Mouse (Mus musculus) forebrain, embryonic 16.5 days (tissue): ENCODE measurements around the gene Gnaq. TPM values are rescaled to one million over a fixed set of nuclear protein-coding genes. Genes with fewer than 3 reads are reported as not detected.

Experiments used
- ATAC-seq: fragments of 200-750 bp; cut with Nextera tagmentation; 2 replicates; pipeline ENCODE4 v1.8.0; 2017; ENCODE audit warnings: mild to moderate bottlenecking, moderate library complexity
- H3K27ac ChIP-seq: fragments of 300-500 bp; sonication (generic); 2 replicates; pipeline ENCODE4 v1.5.1; 2014; ENCODE audit warnings: low read length, control low read depth
- H3K27me3 ChIP-seq: fragments of 300-500 bp; sonication (generic); replicated peaks from 2 replicates; pipeline ENCODE4 v1.6.1; 2014; ENCODE audit warnings: low read length; ENCODE audit not compliant: control insufficient read depth, insufficient read depth
- H3K36me3 ChIP-seq: fragments of 300-500 bp; sonication (generic); 2 replicates; pipeline ENCODE4 v1.6.1; 2014; ENCODE audit not compliant: control insufficient read depth, insufficient read depth
- H3K4me1 ChIP-seq: fragments of 300-500 bp; sonication (generic); replicated peaks from 2 replicates; pipeline ENCODE4 v1.6.1; 2014; ENCODE audit warnings: low read length; ENCODE audit not compliant: control insufficient read depth, insufficient read depth
- H3K4me2 ChIP-seq: fragments of 300-500 bp; sonication (generic); 2 replicates; pipeline ENCODE4 v1.6.1; 2014; ENCODE audit warnings: mild to moderate bottlenecking, low read length, control low read depth
- H3K4me3 ChIP-seq: fragments of 300-500 bp; sonication (generic); replicated peaks from 2 replicates; pipeline ENCODE4 v1.5.1; 2014; ENCODE audit warnings: mild to moderate bottlenecking, low read length, control low read depth
- H3K9ac ChIP-seq: fragments of 300-500 bp; sonication (generic); replicated peaks from 2 replicates; pipeline ENCODE4 v1.6.1; 2014; ENCODE audit warnings: low read depth, low read length, control low read depth
- H3K9me3 ChIP-seq: fragments of 300-500 bp; sonication (generic); 2 replicates; pipeline ENCODE4 v1.6.1; 2016; ENCODE audit warnings: low read length; ENCODE audit not compliant: control insufficient read depth
- WGBS: fragments of 180-500 bp; shearing (Covaris S2); extraction: QIAGEN DNeasy Blood & Tissue Kit; methylation state at CpG from one replicate; pipeline ENCODE4 v1.1.7; 2014; 5-methylcytosine and 5-hydroxymethylcytosine counted together
- polyA plus RNA-seq: library from polyadenylated mRNA; unstranded; fragments of >200 nt; fragmentation: Nextera tagmentation; extraction: Ambion mirVana; gene quantifications from 2 replicates; pipeline ENCODE4 v1.2.1, GENCODE M21; 2015

Gene Gnaq
- polyA plus RNA-seq, 1 experiment from 2014 or later = 122 TPM

DNA sequence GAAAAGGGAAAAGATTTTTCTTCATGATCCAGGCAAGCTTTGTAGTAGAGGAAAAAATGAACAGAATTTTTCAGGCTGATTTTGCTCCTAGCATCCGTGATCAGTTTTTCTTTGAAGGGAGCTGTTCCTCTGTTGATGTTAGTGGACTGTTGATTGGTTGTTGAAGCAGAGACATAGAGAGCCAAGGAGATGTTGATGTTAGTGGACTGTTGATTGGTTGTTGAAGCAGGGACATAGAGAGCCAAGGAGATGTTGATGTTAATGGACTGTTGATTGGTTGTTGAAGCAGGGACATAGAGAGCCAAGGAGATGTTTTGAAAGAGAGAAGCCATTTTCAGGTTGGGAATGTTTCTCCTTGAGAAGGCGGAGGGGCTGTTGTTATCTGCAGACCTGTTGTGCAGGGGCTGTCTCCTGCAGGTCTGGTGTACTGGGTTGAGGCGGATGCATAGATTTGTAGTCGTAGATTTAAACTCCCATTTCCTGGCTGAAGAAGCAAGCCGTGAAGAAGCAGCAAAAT, 5.5 kb downstream of the Gnaq start:
- WGBS = 69% methylated on average over 5 of the region's 5 CpGs
- Histone ChIP-seq H3K27ac (no peak overlapping the region), H3K9ac (no peak overlapping the region), H3K4me3 (no peak overlapping the region), H3K36me3 (no peaks in the 10 kb centered on the region), H3K4me2 (no peak overlapping the region), H3K9me3 (no peaks in the 10 kb centered on the region), H3K27me3 (no peaks in the 10 kb centered on the region), H3K4me1 (peaks cover 57% of the 10 kb centered on the region)
- ATAC-seq = no peak

DNA sequence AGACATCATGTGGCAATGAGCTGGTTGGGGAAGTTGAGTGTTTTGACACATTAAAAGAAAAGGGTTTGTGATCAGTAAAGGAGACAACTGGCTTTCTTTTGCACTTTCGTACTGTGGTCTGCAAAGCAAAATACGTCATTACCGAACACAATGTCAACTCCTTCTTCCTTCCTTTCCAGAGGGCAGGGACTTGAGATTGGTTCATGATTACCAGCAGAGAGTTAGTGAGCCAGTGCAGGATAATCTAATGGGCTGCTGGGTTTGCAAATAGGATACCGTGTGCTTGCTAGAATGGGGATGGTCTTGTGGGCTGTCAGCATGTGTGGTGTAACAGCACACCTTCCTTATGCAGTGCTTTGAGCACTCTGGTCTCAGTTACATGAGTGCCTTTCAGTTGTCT, 8.1 kb downstream of the Gnaq start:
- Histone ChIP-seq H3K9me3 (no peaks in the 10 kb centered on the region), H3K27me3 (no peaks in the 10 kb centered on the region), H3K4me3 (no peak overlapping the region), H3K9ac (no peak overlapping the region), H3K27ac (no peak overlapping the region), H3K4me2 (no peak overlapping the region), H3K4me1 (peaks cover 50% of the 10 kb centered on the region), H3K36me3 (no peaks in the 10 kb centered on the region)
- 42% methylated on average over 4 of the region's 4 CpGs for WGBS
- ATAC-seq = no peak; the same call in 1 of the 2 replicates

GRCm38 (mm10) chr19:16141857-16142256, 9.2 kb downstream of the Gnaq start:
- Histone ChIP-seq H3K27me3 (no peaks in the 10 kb centered on the region), H3K4me1 (peaks cover 49% of the 10 kb centered on the region), H3K4me2 (no peak overlapping the region), H3K9ac (no peak overlapping the region), H3K4me3 (no peak overlapping the region), H3K9me3 (no peaks in the 10 kb centered on the region), H3K27ac (no peak overlapping the region), H3K36me3 (no peaks in the 10 kb centered on the region)
- no peak for ATAC-seq
- WGBS = 84% methylated on average over 4 of the region's 4 CpGs

DNA sequence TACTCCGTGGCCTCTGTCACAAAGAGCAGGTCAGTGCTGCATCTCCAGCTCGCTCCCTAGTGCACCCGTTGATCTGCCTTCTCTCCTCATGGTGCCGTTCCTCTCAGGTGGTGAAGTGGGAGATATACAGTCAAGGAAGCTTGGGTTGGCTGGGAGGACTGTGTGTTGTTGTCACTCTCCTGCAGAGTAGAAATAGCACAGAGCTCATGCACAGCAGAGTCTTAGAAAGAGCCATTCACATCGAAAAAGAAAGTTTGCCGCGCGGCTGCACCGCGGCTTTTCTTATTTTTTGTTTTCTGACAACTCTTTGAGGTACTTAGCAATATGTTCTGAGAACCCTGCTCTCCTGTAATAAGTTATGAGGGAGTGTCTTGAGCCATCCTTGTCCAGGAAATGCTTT, 10.4 kb downstream of the Gnaq start:
- H3K27ac ChIP-seq = no peak overlapping the region
- H3K4me1 ChIP-seq = peaks cover 45% of the 10 kb centered on the region
- H3K36me3 ChIP-seq = no peaks in the 10 kb centered on the region
- H3K4me2 ChIP-seq = no peak overlapping the region
- no peaks in the 10 kb centered on the region for H3K9me3 ChIP-seq
- H3K9ac ChIP-seq = no peak overlapping the region
- H3K4me3 ChIP-seq = no peak overlapping the region
- 89% methylated on average over 10 of the region's 10 CpGs for WGBS
- ATAC-seq = no peak
- H3K27me3 ChIP-seq = no peaks in the 10 kb centered on the region

GRCm38 (mm10) chr19:16147446-16147845, 14.8 kb downstream of the Gnaq start:
- 66% methylated on average over 6 of the region's 6 CpGs for WGBS
- H3K4me1 ChIP-seq = peaks cover 9% of the 10 kb centered on the region; the same call in 1 of the 2 replicates
- ATAC-seq = peak; percentile 60

GRCm38 (mm10) chr19:16149094-16149493, 16.5 kb downstream of the Gnaq start:
- peaks cover 7% of the 10 kb centered on the region; the same call in 1 of the 2 replicates for H3K4me1 ChIP-seq
- no peaks in the 10 kb centered on the region for H3K9me3 ChIP-seq
- no peaks in the 10 kb centered on the region for H3K36me3 ChIP-seq
- no peak overlapping the region for H3K4me2 ChIP-seq
- no peak overlapping the region for H3K27ac ChIP-seq
- no peaks in the 10 kb centered on the region for H3K27me3 ChIP-seq
- no peak for ATAC-seq
- WGBS = 96% methylated on average over 1 of the region's 1 CpGs
- no peak overlapping the region for H3K9ac ChIP-seq
- H3K4me3 ChIP-seq = no peak overlapping the region

More at GRCm38 (mm10) chr19:16147446-16147845, 14.8 kb downstream of the Gnaq start:
- Histone ChIP-seq H3K36me3 (no peaks in the 10 kb centered on the region), H3K4me2 (no peak overlapping the region), H3K27ac (no peak overlapping the region), H3K4me3 (no peak overlapping the region), H3K9me3 (no peaks in the 10 kb centered on the region), H3K9ac (no peak overlapping the region), H3K27me3 (no peaks in the 10 kb centered on the region)

DNA sequence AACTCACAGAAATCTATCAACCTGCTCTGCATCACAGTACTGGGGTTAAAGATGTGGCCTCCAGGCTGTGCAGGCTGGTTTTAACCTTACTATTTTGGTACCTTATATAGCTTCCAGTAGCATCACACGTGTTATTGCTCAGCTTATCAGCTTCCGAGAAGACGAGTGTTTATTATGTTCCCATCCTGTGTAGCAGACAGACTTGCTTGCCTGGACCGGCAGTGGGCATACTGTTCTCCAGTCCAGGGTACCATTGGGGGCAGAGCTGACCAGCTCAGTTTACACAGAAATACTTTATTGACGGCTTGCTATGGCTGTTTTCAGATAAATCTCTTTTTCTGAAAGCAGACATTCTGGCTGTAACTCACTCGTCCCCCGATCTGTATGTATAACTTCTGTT, 17.7 kb downstream of the Gnaq start:
- no peak for ATAC-seq
- no peaks in the 10 kb centered on the region for H3K9me3 ChIP-seq
- H3K36me3 ChIP-seq = no peaks in the 10 kb centered on the region
- peaks cover 9% of the 10 kb centered on the region for H3K4me1 ChIP-seq
- H3K27me3 ChIP-seq = no peaks in the 10 kb centered on the region
- no peak overlapping the region for H3K4me2 ChIP-seq
- no peak overlapping the region for H3K9ac ChIP-seq
- WGBS = 79% methylated on average over 7 of the region's 7 CpGs
- no peak overlapping the region for H3K27ac ChIP-seq
- H3K4me3 ChIP-seq = no peak overlapping the region

DNA sequence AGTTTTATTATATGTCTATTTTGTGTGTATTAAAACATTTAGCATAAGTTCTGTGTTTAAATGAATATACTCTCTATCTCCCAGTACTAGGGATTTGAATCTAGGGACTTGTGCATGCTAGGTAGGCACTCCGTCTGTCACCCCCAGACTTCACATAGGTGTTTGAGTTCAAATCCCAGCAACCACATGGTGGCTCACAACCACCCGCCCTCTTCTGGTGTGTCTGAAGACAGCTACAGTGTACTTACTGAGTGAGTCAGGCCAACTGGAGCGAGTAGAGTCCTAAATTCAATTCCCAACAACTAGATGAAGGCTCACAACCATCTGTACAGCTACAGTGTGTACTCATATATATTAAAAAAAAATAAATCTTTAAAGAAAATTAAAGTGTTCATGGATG, 21.2 kb downstream of the Gnaq start:
- H3K9me3 ChIP-seq = no peaks in the 10 kb centered on the region
- no peaks in the 10 kb centered on the region for H3K27me3 ChIP-seq
- no peak for ATAC-seq
- no peaks in the 10 kb centered on the region for H3K36me3 ChIP-seq
- H3K9ac ChIP-seq = no peak overlapping the region
- WGBS = 95% methylated on average over 3 of the region's 3 CpGs
- H3K4me1 ChIP-seq = peaks cover 2% of the 10 kb centered on the region; the same call in 1 of the 2 replicates
- no peak overlapping the region for H3K4me2 ChIP-seq
- no peak overlapping the region for H3K27ac ChIP-seq
- no peak overlapping the region for H3K4me3 ChIP-seq

GRCm38 (mm10) chr19:16154480-16154879, 21.8 kb downstream of the Gnaq start:
- H3K9ac ChIP-seq = no peak overlapping the region
- H3K4me1 ChIP-seq = peaks cover 2% of the 10 kb centered on the region; the same call in 1 of the 2 replicates
- H3K9me3 ChIP-seq = no peaks in the 10 kb centered on the region
- no peaks in the 10 kb centered on the region for H3K36me3 ChIP-seq
- H3K27ac ChIP-seq = no peak overlapping the region
- H3K4me2 ChIP-seq = no peak overlapping the region
- no peak overlapping the region for H3K4me3 ChIP-seq
- ATAC-seq = no peak
- H3K27me3 ChIP-seq = no peaks in the 10 kb centered on the region

- Histone ChIP-seq H3K27me3 (no peaks in the 10 kb centered on the region), H3K36me3 (no peaks in the 10 kb centered on the region), H3K4me2 (no peak overlapping the region), H3K9ac (no peak overlapping the region), H3K4me1 (peaks cover 8% of the 10 kb centered on the region), H3K9me3 (no peaks in the 10 kb centered on the region), H3K27ac (no peak overlapping the region), H3K4me3 (no peak overlapping the region)
- WGBS = 96% methylated on average over 7 of the region's 7 CpGs
- ATAC-seq = no peak
These were observed 24.5 kb downstream of the Gnaq start for GRCm38 (mm10) chr19:16157120-16157519.
